Mouse (Mus musculus) liver, embryonic 14.5 days (tissue): ENCODE data around the gene Rps26.

Experiments
- CTCF ChIP-seq: IDR thresholded peaks from 2 replicates; pipeline ENCODE4 v1.5.1; 2016; ENCODE audit warnings: antibody characterized with exemption, low read depth, control low read depth
- EP300 ChIP-seq: IDR thresholded peaks from 2 replicates; pipeline ENCODE4 v1.6.1; 2016; ENCODE audit warnings: antibody characterized with exemption, low read depth

DNA sequence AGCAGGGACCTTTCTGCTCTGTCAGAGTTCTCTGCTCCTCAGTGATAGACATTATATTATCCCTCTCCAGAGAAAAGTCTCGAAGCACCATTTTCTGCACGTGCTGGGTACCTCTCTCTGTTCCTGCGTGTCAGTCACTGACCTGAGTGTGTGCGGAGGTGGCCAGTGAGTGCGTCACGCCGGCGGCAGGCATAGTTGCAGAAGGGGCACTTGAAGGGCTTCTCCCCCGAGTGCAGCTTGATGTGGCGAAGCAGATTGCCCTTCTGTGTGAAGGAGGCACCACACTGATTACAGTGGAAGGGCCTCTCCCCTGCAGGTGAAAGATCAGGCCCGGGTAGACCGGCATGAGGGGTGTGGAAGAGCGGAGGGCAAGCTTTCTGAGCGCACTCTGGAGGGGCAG is 13.5 kb upstream of the Rps26 start:
- TF ChIP-seq CTCF, result no peak
- TF ChIP-seq EP300, result no peak
